Mouse (Mus musculus) C2C12 (cell line): ENCODE measurements at regions not wholly inside any gene's neighbourhood (a gene's known extent, or its start where the extent isn't known, plus 50 kb on each side); places are given as distances from the start of the nearest gene placed in this dataset.

Experiments used
- CTCF ChIP-seq: IDR thresholded peaks from one replicate; pipeline ENCODE4 v1.5.1; 2011; ENCODE audit not compliant: control insufficient read depth, insufficient read depth, insufficient read length
- MAX ChIP-seq: IDR thresholded peaks from one replicate; pipeline ENCODE4 v1.6.1; 2011; ENCODE audit warnings: mild to moderate bottlenecking, control low read depth
- MYOD1 ChIP-seq: IDR thresholded peaks from one replicate; pipeline ENCODE4 v1.6.1; 2011; ENCODE audit warnings: low read depth; ENCODE audit not compliant: control insufficient read depth, insufficient read length
- USF1 ChIP-seq: IDR thresholded peaks from one replicate; pipeline ENCODE4 v1.6.1; 2011; ENCODE audit warnings: low read depth, mild to moderate bottlenecking, control low read depth, moderate library complexity

DNA sequence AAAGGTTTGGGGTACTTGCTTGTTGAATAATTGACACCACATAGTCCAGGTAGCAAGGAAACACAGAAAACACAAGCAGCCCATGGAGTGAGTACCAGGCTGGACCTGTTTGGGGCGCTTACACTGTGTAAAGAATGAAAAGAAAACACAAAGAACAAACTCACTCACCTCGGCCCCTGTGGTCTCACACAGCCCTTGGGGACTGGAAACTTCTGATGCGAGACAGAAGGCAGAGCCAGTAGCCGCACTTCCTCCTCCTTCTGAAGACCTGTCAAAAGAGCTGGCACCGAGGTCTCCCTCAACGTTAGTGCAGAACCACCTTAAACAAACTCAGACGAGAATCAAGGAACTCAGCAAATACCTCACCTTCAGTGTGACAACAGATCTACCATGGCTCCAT, 558.2 kb downstream of the Lmo4 start:
- no peak for TF ChIP-seq CTCF
- TF ChIP-seq MYOD1 = no peak
- TF ChIP-seq MAX = no peak
- no peak for TF ChIP-seq USF1
